Mouse (Mus musculus) heart, postnatal 0 days (tissue): Measurements from ENCODE around the gene Myh3. TPM values are rescaled to one million over a fixed set of nuclear protein-coding genes. Genes with fewer than 3 reads are reported as not detected.

ENCODE experiments used
- ATAC-seq: fragments of 200-750 bp; cut with Nextera tagmentation; 2 replicates; pipeline ENCODE4 v1.8.0; 2017; ENCODE audit warnings: low read depth, moderate number of reproducible peaks, moderate library complexity; ENCODE audit not compliant: insufficient read depth
- DNase-seq: peaks from one replicate; pipeline ENCODE4 v3.0.0-alpha.2; 2016; ENCODE audit warnings: low spot score
- H3K27ac ChIP-seq: fragments of 300-500 bp; sonication (generic); 2 replicates; pipeline ENCODE4 v1.5.1; 2014; ENCODE audit warnings: low read depth, mild to moderate bottlenecking
- H3K27me3 ChIP-seq: fragments of 300-500 bp; sonication (generic); 2 replicates; pipeline ENCODE4 v1.6.1; 2014; ENCODE audit warnings: low read length, mixed read lengths; ENCODE audit not compliant: control insufficient read depth, insufficient read depth
- H3K36me3 ChIP-seq: fragments of 300-500 bp; sonication (generic); replicated peaks from 2 replicates; pipeline ENCODE4 v1.6.1; 2014; ENCODE audit warnings: low read length, mixed read lengths; ENCODE audit not compliant: control insufficient read depth, insufficient read depth
- H3K4me1 ChIP-seq: fragments of 300-500 bp; sonication (generic); 2 replicates; pipeline ENCODE4 v1.6.1; 2014; ENCODE audit warnings: antibody characterized with exemption; ENCODE audit not compliant: control insufficient read depth, insufficient read depth
- H3K4me2 ChIP-seq: fragments of 300-500 bp; sonication (generic); 2 replicates; pipeline ENCODE4 v1.6.1; 2014; ENCODE audit warnings: low read depth, mild to moderate bottlenecking, low read length, moderate library complexity
- H3K4me3 ChIP-seq: fragments of 300-500 bp; sonication (generic); 2 replicates; pipeline ENCODE4 v1.5.1; 2014; ENCODE audit warnings: low read depth, low read length
- H3K9ac ChIP-seq: fragments of 300-500 bp; sonication (generic); replicated peaks from 2 replicates; pipeline ENCODE4 v1.6.1; 2014; ENCODE audit warnings: low read depth, low read length, mixed read lengths
- H3K9me3 ChIP-seq: fragments of 300-500 bp; sonication (generic); replicated peaks from 2 replicates; pipeline ENCODE4 v1.6.1; 2016; ENCODE audit warnings: low read length; ENCODE audit not compliant: control insufficient read depth
- CTCF ChIP-seq: IDR thresholded peaks from 2 replicates; pipeline ENCODE4 v1.5.1; 2016; ENCODE audit warnings: antibody characterized with exemption, control low read depth, low read depth
- EP300 ChIP-seq: IDR thresholded peaks from 2 replicates; pipeline ENCODE4 v1.6.1; 2016; ENCODE audit warnings: antibody characterized with exemption, low read depth
- WGBS: fragments of 180-500 bp; shearing (Covaris S2); extraction: QIAGEN DNeasy Blood & Tissue Kit; methylation state at CpG from one replicate; pipeline ENCODE4 v1.1.7; 2014; 5-methylcytosine and 5-hydroxymethylcytosine counted together
- polyA plus RNA-seq: library from polyadenylated mRNA; unstranded; fragments of >200 nt; fragmentation: Nextera tagmentation; extraction: Ambion mirVana; gene quantifications from 2 replicates; pipeline ENCODE4 v1.2.1, GENCODE M21; 2015
- total RNA-seq: library from RNA; depleted of rRNA; stranded (reverse); fragments of >200 nt; gene quantifications from 2 replicates; pipeline ENCODE4 v1.2.3, GENCODE M21; 2014; ENCODE audit warnings: low replicate concordance

The Myh3 gene
- total and polyA plus RNA-seq, 2 experiments from 2014 or later, result 0.01 TPM; not detected in 1

DNA sequence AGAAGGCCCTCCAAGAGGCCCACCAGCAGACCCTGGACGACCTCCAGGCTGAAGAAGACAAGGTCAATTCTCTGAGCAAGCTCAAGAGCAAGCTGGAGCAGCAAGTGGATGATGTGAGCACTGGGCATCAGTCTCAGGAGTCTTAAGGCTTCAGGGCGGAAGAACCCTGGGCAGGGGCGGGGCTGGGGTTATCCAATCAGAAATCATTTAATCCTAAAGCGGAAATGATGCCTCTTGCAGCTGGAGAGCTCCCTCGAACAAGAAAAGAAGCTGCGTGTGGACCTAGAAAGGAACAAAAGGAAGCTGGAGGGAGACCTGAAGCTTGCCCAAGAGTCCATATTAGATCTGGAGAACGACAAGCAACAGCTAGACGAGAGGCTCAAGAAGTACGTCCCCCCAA, 15.1 kb downstream of the Myh3 start:
- Histone ChIP-seq H3K4me2 (no peak overlapping the region), H3K9ac (no peak overlapping the region), H3K4me3 (no peak overlapping the region), H3K27me3 (0 out of 2 replicates have a peak, but pooled peaks cover 10% of the 10 kb centered on the region), H3K27ac (no peak overlapping the region), H3K9me3 (no peaks in the 10 kb centered on the region), H3K4me1 (no peaks in the 10 kb centered on the region), H3K36me3 (no peaks in the 10 kb centered on the region)
- WGBS, result 65% methylated on average over 9 of the region's 9 CpGs
- ATAC-seq (no peak), DNase-seq (no peak)
- no peak for TF ChIP-seq EP300
- no peak for TF ChIP-seq CTCF

- H3K4me2 ChIP-seq, result no peak overlapping the region
- H3K36me3 ChIP-seq, result no peaks in the 10 kb centered on the region
- no peaks in the 10 kb centered on the region for H3K9me3 ChIP-seq
- H3K27me3 ChIP-seq, result 0 out of 2 replicates have a peak, but pooled peaks cover 10% of the 10 kb centered on the region
- no peak for ATAC-seq
- TF ChIP-seq CTCF (no peak), EP300 (no peak)
- 94% methylated on average over 5 of the region's 5 CpGs for WGBS
- H3K27ac ChIP-seq, result no peak overlapping the region
- DNase-seq, result no peak
- H3K9ac ChIP-seq, result no peak overlapping the region
- H3K4me1 ChIP-seq, result no peaks in the 10 kb centered on the region
- H3K4me3 ChIP-seq, result no peak overlapping the region
Measured at GRCm38 (mm10) chr11:67093652-67094051, 15.6 kb downstream of the Myh3 start.

- Histone ChIP-seq H3K4me3 (no peak overlapping the region), H3K9ac (no peak overlapping the region), H3K4me1 (no peaks in the 10 kb centered on the region), H3K36me3 (no peaks in the 10 kb centered on the region), H3K4me2 (no peak overlapping the region), H3K9me3 (no peaks in the 10 kb centered on the region), H3K27me3 (0 out of 2 replicates have a peak, but pooled peaks cover 10% of the 10 kb centered on the region), H3K27ac (no peak overlapping the region)
- no peak for DNase-seq
- WGBS, result 58% methylated on average over 29 of the region's 29 CpGs
- TF ChIP-seq CTCF (no peak), EP300 (no peak)
- no peak for ATAC-seq
Measured at GRCm38 (mm10) chr11:67094470-67094869, 16.4 kb downstream of the Myh3 start.

GRCm38 (mm10) chr11:67097709-67098108, 19.6 kb downstream of the Myh3 start:
- no peak for TF ChIP-seq CTCF
- no peak for TF ChIP-seq EP300
- ATAC-seq (no peak), DNase-seq (no peak)
- Histone ChIP-seq H3K9me3 (no peaks in the 10 kb centered on the region), H3K4me1 (no peaks in the 10 kb centered on the region), H3K36me3 (no peaks in the 10 kb centered on the region), H3K27ac (no peak overlapping the region), H3K4me2 (no peak overlapping the region), H3K4me3 (no peak overlapping the region), H3K9ac (no peak overlapping the region), H3K27me3 (0 out of 2 replicates have a peak, but pooled peaks cover 10% of the 10 kb centered on the region)
- 83% methylated on average over 10 of the region's 10 CpGs for WGBS

DNA sequence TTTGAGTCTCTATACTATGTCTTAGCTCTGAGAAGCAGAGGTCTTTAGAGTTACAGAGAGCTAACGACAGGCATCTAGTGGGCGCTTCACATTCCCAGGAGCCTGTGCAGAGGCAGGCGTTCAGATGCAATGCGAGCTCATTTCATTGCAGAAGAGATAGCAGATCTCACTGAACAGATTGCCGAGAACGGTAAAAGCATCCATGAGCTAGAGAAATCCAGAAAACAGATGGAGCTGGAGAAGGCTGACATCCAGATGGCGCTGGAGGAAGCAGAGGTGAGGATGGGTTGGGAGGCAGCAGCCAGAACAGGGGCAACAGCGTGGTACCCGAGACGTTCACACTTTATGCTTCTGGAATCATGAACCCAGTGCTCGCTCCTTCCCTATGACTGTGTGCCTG, 20.3 kb downstream of the Myh3 start:
- Histone ChIP-seq H3K9ac (no peak overlapping the region), H3K4me1 (no peaks in the 10 kb centered on the region), H3K4me3 (no peak overlapping the region), H3K27me3 (0 out of 2 replicates have a peak, but pooled peaks cover 10% of the 10 kb centered on the region), H3K36me3 (no peaks in the 10 kb centered on the region), H3K9me3 (no peaks in the 10 kb centered on the region), H3K4me2 (no peak overlapping the region), H3K27ac (no peak overlapping the region)
- ATAC-seq, result no peak
- WGBS, result 68% methylated on average over 11 of the region's 11 CpGs
- TF ChIP-seq CTCF, result no peak
- TF ChIP-seq EP300, result no peak
- DNase-seq, result no peak

DNA sequence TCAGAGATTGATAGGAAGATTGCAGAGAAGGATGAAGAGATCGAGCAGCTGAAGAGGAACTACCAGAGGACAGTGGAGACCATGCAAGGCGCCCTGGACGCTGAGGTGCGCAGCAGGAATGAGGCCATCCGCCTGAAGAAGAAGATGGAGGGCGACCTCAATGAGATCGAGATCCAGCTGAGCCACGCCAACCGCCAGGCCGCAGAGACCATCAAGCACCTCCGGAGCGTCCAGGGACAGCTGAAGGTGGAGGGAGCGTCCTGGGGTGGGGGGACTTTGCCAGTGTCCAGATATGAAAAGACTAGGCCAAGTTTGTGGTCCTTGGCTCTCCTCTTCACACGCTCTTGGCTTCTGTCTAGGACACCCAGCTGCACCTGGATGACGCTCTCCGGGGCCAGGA, 21.1 kb downstream of the Myh3 start:
- no peak overlapping the region for H3K4me3 ChIP-seq
- H3K27me3 ChIP-seq, result 0 out of 2 replicates have a peak, but pooled peaks cover 7% of the 10 kb centered on the region
- no peak overlapping the region for H3K27ac ChIP-seq
- ATAC-seq (no peak), DNase-seq (no peak)
- TF ChIP-seq EP300 (no peak), CTCF (no peak)
- no peaks in the 10 kb centered on the region for H3K4me1 ChIP-seq
- no peak overlapping the region for H3K9ac ChIP-seq
- no peaks in the 10 kb centered on the region for H3K36me3 ChIP-seq
- H3K4me2 ChIP-seq, result no peak overlapping the region
- H3K9me3 ChIP-seq, result no peaks in the 10 kb centered on the region
- 86% methylated on average over 16 of the region's 16 CpGs for WGBS
